Mouse (Mus musculus): ENCODE results near the gene Zdhhc20. TPM values are rescaled to one million over a fixed set of nuclear protein-coding genes. Genes with fewer than 3 reads are reported as not detected.
A peak's percentile ranks its signal among the peaks of the same experiment; 100 is the strongest.
"Not testable (repeated sequence)": the region's sequence is repeated elsewhere in the genome, so short reads cannot be mapped to it uniquely, and the experiment has no call there.

The Zdhhc20 gene
- polyA plus RNA-seq (2015; fragmentation: Nextera tagmentation; extraction: Ambion mirVana), result 43.9 and 50.3 TPM in 2 replicates

DNA sequence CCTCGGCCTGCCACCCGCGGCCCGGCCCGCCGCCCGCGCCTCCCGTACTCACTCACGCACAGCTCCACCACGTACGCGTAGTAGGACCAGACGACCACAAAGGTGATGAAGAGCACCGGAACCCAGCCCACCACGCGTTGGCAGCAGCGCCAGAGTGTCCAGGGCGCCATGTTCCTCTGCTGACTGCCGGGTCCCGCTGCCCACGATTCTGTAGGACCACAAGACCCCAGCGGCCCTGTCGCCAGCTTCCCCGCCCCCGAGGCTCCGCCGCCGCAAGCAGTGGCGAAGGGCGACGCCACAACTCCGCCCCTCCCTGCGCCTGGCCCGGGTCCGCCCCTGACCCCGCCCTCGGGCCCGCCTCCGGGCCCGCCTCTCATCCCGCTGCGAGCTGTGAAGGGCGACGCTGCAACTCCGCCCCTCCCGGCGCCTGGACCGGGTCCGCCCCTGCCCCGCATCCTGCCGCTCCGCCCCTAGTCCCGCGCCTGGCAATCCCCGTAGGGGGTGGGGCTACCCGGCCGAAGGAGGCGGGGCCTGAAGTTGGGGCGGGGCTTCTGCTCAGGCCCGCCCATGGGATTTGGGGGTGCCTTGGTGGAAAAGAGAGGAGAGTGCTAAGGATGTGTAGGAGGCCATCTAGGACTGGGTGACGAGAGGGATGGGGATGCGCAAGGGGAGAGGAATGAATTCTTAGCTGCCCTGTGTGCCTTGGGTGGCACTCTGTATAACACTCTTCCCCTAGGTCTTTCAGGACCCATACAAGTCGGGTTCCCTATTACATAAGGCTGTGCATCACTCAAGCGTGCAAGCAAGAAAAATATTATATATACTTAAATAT, at the start of gene Zdhhc20:
Zdhhc20 (minus strand) TSS at position 266 of the 832 bp plus-strand sequence.
- Histone ChIP-seq H3K36me3 (peaks cover 1% of the 10 kb centered on the region; the same call in 1 of the 2 replicates), H3K4me3 (replicated peaks) (peak within 1 kb of the TSS; percentile 95), H3K4me1 (replicated peaks) (peaks cover 22% of the 10 kb centered on the region), H3K27me3 (no peaks in the 10 kb centered on the region), H3K4me2 (replicated peaks) (peak within 1 kb of the TSS; percentile 67), H3K9ac (replicated peaks) (peak within 1 kb of the TSS; percentile 96), H3K27ac (peak within 1 kb of the TSS; percentile 87), H3K9me3 (no peaks in the 10 kb centered on the region)
- WGBS, result 4% methylated on average over 63 of the region's 65 CpGs
- ATAC-seq, result peak; percentile 95

DNA sequence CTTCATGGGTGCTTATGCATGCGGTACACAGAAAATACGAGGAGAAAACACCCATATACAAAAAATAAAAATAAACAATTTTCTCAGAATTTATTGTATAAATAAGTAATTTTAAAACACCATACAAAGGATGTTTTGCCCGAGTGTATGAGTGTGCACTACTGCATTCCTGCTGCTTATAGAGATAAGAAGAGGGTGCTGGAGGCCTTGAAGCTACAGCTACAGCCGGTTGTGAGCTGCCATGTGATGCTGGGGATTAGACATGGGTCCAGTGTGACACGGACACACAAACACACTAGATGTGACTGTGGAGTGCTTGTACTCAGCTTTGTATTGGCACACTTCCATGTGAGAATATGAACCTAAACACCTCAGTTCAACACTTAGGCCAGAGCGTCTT, 47.2 kb upstream of the Zdhhc20 start:
- H3K36me3 ChIP-seq, result peaks cover 26% of the 10 kb centered on the region
- 90% methylated on average over 6 of the region's 6 CpGs for WGBS

DNA sequence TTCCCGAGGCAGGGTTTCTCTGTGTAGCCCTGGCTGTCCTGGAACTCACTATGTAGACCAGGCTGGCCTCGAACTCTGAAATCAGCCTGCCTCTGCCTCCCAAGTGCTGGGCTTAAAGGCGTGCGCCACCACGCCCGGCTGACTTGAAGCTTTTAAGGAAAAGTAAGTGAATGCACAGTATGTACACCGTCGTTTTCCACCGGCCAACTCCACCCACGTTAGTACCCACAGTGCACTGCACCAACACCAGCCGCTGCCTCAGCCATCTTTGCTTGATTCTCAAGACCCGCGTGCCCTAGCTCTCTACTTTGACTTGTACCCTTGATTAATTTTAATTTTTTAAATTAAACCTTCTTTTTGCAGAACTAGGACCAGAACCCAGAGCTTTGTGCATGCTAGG, 44.6 kb upstream of the Zdhhc20 start:
- no peak for ATAC-seq
- H3K9me3 ChIP-seq, result no peaks in the 10 kb centered on the region
- no peak overlapping the region for H3K4me3 ChIP-seq (replicated peaks)
- H3K27ac ChIP-seq, result no peak overlapping the region
- no peaks in the 10 kb centered on the region for H3K4me1 ChIP-seq (replicated peaks)
- H3K9ac ChIP-seq (replicated peaks), result no peak overlapping the region
- peaks cover 24% of the 10 kb centered on the region for H3K36me3 ChIP-seq
- H3K4me2 ChIP-seq (replicated peaks), result no peak overlapping the region
- H3K27me3 ChIP-seq, result no peaks in the 10 kb centered on the region
- 94% methylated on average over 13 of the region's 13 CpGs for WGBS

More for the DNA sequence above, 47.2 kb upstream of the Zdhhc20 start:
- H3K4me1 ChIP-seq (replicated peaks), result no peaks in the 10 kb centered on the region
- H3K4me3 ChIP-seq (replicated peaks), result no peak overlapping the region
- H3K9me3 ChIP-seq, result no peaks in the 10 kb centered on the region
- no peak for ATAC-seq
- no peak overlapping the region for H3K4me2 ChIP-seq (replicated peaks)
- H3K27me3 ChIP-seq, result no peaks in the 10 kb centered on the region
- H3K9ac ChIP-seq (replicated peaks), result no peak overlapping the region
- H3K27ac ChIP-seq, result no peak overlapping the region

DNA sequence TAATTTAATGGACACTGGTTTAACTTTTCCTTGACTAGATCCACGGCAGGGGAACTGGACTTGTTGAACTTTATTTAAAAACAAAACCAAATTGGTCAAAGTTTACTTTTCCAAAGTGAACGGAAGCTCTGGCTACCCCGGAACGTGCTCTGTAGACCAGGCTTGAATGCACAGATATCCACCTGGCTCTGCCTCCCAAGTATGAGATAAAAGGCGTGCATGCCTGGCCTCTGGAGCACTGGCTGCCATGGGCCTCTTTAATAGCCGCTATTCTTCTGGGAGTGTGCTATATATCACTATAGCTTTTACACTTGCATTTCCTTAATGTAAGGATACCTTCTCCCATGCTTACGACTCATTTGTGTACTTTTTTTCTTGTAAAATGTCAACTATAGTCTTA, 43.5 kb upstream of the Zdhhc20 start:
- ATAC-seq, result no peak
- Histone ChIP-seq H3K27me3 (no peaks in the 10 kb centered on the region), H3K9me3 (no peaks in the 10 kb centered on the region), H3K4me2 (replicated peaks) (no peak overlapping the region), H3K36me3 (peaks cover 25% of the 10 kb centered on the region), H3K4me3 (replicated peaks) (no peak overlapping the region), H3K9ac (replicated peaks) (no peak overlapping the region), H3K4me1 (replicated peaks) (no peaks in the 10 kb centered on the region), H3K27ac (no peak overlapping the region)
- WGBS, result 92% methylated on average over 7 of the region's 7 CpGs

DNA sequence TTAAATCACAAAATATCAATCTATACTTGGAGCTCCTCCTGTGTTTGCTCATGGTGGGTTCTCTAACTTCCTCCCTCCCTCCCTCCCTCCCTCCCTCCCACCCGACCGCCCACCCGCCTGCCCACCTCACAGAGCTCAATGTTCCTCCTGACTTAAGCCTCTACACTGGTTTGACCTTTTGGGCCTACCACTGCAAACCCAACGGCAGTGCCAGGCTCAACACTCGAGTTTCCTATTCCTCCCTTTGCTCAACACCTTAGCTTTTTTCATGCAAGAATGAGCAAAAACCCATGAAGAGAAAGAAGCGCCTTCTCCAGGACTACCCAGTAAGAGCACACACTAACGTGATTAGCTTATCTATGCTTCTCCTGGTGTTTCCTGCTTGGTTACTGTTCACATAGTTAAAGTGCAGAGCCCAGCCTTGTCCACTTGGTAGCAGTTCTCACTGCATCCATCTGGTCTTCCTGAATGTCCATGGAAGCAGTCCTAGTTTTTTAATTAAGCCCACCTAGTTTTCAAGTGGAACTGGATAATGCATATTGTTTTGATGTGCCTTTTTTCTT, 42.9 kb upstream of the Zdhhc20 start:
- H3K4me2 ChIP-seq (replicated peaks), result no peak overlapping the region
- 60% methylated on average over 7 of the region's 7 CpGs for WGBS
- no peak for ATAC-seq

DNA sequence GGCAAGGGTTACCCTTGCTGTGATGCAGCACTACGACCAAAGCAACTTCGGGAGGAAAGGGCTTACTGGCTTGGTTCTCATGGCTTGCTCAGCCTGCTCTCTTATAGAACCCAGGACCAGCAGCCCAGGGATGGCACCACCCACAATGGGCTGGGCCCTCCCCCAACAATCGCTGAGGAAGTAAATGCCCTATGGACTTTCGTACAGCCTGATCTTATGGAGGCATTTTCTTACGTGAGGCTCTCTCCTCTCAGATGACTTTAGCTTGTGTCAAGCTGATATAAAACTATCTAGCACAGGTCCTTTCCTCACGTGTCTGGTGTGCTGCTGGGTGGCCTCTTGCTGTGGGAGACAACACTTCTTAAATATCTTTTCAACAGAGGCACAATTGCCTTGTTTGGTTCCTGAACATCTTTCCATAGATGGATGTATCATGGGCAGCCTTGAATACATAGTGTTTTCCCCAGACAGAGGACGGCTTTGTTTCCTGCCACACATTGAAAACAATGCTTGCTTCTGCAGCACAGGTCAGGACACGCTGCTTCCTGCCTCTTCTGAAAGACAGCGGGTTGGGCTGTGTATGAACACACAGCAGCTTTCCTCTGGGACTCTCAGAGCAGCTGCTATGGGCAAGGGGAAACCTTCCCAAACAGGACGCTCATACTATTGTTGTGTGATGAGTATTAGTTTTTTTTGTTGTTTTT, 31.5 kb upstream of the Zdhhc20 start:
- Histone ChIP-seq H3K27me3 (no peaks in the 10 kb centered on the region), H3K4me2 (replicated peaks) (no peak overlapping the region), H3K9me3 (peaks cover 5% of the 10 kb centered on the region; the same call in 1 of the 2 replicates), H3K4me1 (replicated peaks) (peaks cover 11% of the 10 kb centered on the region; the same call in 1 of the 2 replicates), H3K4me3 (replicated peaks) (no peak overlapping the region), H3K9ac (replicated peaks) (no peak overlapping the region), H3K36me3 (peaks cover 54% of the 10 kb centered on the region), H3K27ac (peak overlapping the region; percentile 51; the same call in 1 of the 2 replicates)
- WGBS, result 41% methylated on average over 10 of the region's 10 CpGs
- ATAC-seq, result peak; percentile 68

More for the DNA sequence above, 42.9 kb upstream of the Zdhhc20 start:
- Histone ChIP-seq H3K9me3 (no peaks in the 10 kb centered on the region), H3K9ac (replicated peaks) (no peak overlapping the region), H3K36me3 (peaks cover 22% of the 10 kb centered on the region), H3K27me3 (no peaks in the 10 kb centered on the region), H3K4me3 (replicated peaks) (no peak overlapping the region), H3K27ac (no peak overlapping the region), H3K4me1 (replicated peaks) (no peaks in the 10 kb centered on the region)

DNA sequence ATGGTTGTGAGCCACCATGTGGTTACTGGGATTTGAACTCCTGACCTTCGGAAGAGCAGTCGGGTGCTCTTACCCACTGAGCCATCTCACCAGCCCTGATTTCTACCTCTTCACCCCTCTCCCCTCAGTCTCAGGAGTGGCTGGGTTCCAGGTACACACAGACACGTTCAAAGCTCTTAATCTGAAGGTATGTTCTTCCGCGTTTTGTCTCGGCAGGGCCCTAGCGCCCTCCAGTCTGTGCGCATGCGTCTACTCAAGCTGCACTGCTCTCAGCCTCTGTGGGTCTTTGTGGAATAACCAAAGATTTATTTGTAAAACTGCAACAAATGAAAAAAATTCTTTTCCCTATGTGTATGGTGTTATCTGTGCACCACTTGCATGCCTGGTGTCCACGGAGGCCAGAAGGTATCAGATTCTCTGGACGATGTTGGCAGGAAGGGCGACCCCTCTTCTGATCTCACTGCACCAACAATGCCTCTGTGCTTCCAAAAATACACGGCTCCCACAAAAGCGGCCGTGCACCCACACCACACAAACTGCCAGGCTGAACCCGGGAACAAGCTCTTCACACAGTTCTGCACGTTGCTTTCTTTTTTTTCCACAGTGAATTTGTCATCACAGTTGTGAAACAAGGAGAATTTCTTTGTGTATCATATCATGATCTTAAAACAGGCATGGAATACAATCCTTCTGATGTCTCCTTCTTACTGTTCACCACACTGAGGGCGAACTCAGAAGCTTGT, 30.7 kb upstream of the Zdhhc20 start:
- Histone ChIP-seq H3K4me3 (replicated peaks) (no peak overlapping the region), H3K36me3 (peaks cover 56% of the 10 kb centered on the region), H3K4me1 (replicated peaks) (peaks cover 11% of the 10 kb centered on the region; the same call in 1 of the 2 replicates), H3K9ac (replicated peaks) (no peak overlapping the region), H3K27ac (peak overlapping the region; percentile 51; the same call in 1 of the 2 replicates), H3K4me2 (replicated peaks) (no peak overlapping the region), H3K27me3 (no peaks in the 10 kb centered on the region), H3K9me3 (peaks cover 5% of the 10 kb centered on the region; the same call in 1 of the 2 replicates)
- no peak for ATAC-seq
- 90% methylated on average over 18 of the region's 18 CpGs for WGBS

DNA sequence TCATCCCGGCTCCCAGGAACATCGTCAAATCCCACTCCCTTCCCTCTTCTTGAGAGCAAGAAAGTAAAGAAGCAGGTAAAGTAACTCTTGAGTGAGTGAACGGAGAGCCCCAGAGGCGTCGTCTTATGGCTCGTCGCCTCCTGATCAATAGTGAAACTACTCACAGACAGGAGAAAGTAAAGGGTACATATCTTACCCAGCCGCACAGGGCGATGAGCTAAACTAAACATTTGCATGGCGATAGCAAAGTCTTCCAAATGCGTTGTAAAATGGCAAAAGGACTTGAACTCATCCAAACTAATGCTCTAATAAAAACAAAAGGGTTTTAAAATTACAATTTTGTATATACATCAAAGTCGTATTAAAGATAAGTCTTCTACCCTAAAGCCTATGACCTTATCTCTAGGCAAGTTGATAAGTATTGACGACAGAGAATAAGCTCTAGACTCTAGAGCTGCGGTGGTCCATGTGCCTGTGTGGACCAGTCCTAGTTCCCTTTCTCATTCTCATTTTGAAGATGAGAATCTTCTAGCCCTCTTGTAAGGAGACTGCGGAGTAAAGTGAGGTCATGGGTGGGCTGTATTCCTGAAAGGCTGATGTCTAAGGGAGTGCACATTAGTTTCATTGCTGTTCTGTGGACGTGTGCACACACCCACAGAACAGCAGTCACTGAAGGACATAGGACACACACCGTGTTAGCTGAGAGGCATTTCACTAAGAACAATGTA, 29.2 kb upstream of the Zdhhc20 start:
- peaks cover 55% of the 10 kb centered on the region for H3K36me3 ChIP-seq
- no peak overlapping the region for H3K4me3 ChIP-seq (replicated peaks)
- H3K4me2 ChIP-seq (replicated peaks), result no peak overlapping the region
- no peak for ATAC-seq
- no peak overlapping the region for H3K9ac ChIP-seq (replicated peaks)
- H3K27me3 ChIP-seq, result no peaks in the 10 kb centered on the region
- H3K27ac ChIP-seq, result no peak overlapping the region
- H3K9me3 ChIP-seq, result peaks cover 5% of the 10 kb centered on the region; the same call in 1 of the 2 replicates
- peaks cover 11% of the 10 kb centered on the region; the same call in 1 of the 2 replicates for H3K4me1 ChIP-seq (replicated peaks)
- 94% methylated on average over 17 of the region's 17 CpGs for WGBS

DNA sequence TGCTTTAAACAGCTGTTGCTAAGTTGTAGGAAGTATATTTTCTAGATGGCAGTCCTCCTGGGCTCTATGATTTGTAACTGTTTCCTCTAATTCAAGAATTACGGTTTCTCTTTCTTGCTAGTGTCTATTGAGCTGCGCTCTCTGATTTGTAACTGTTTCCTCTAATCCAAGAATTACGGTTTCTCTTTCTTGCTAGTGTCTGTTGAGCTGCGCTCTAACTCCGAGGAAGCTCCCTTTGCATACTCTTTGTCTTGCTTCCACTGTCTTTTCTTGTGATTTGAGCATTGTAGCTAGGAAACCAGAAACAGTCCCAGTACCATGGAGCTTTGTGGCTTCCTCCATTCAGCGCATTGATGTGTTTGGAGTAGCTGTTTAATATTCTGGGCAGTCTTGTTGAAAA, 25.3 kb upstream of the Zdhhc20 start:
- no peaks in the 10 kb centered on the region for H3K9me3 ChIP-seq
- H3K4me2 ChIP-seq (replicated peaks), result no peak overlapping the region
- H3K4me3 ChIP-seq (replicated peaks), result no peak overlapping the region
- peaks cover 2% of the 10 kb centered on the region for H3K4me1 ChIP-seq (replicated peaks)
- H3K36me3 ChIP-seq, result peaks cover 31% of the 10 kb centered on the region
- WGBS, result 58% methylated on average over 6 of the region's 6 CpGs
- no peak overlapping the region for H3K27ac ChIP-seq
- no peak overlapping the region for H3K9ac ChIP-seq (replicated peaks)
- ATAC-seq, result no peak
- no peaks in the 10 kb centered on the region for H3K27me3 ChIP-seq

DNA sequence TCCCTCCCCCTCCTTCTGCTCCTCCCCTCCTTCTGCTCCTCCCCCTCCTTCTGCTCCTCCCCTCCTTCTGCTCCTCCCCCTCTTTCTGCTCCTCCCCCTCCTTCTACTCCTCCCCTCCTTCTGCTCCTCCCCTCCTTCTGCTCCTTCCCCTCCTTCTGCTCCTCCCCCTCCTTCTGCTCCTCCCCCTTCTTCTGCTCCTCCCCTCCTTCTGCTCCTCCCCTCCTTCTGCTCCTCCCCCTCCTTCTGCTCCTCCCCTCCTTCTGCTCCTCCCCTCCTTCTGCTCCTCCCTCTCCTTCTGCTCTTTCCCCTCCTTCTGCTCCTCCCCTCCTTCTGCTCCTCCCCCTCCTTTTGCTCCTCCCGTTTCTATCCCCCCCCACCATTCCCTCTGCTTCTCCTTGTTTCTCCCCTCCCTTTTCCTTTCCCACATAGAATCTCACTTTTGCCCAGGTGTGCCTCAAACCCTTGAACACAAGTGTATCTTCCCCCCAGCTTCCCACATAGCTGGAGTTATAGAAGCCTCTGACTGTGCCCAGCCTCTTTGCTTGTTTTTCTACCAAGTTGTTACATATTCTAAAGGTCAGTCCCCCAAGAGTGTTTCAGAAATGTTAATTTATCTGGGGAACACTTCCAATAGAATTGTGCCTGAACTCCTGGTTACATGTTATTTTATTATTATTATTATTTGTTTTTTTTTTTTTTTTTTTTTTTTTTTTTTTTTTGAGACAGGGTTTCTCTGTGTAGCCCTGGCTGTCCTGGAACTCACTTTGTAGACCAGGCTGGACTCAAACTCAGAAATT, 22.3 kb upstream of the Zdhhc20 start:
- not testable (repeated sequence) for H3K9me3 ChIP-seq; H3K27me3 ChIP-seq; H3K4me2 ChIP-seq (replicated peaks); H3K4me3 ChIP-seq (replicated peaks); H3K27ac ChIP-seq; H3K9ac ChIP-seq (replicated peaks); ATAC-seq; H3K4me1 ChIP-seq (replicated peaks)
- 46% methylated on average over 1 of the region's 1 CpGs for WGBS
- peaks cover 22% of the 10 kb centered on the region for H3K36me3 ChIP-seq

Measured in midbrain, embryonic 13.5 days (tissue).